Mouse (Mus musculus): Measurements from ENCODE around the gene Crabp2. TPM values are rescaled to one million over a fixed set of nuclear protein-coding genes. Genes with fewer than 3 reads are reported as not detected.
"Not testable (repeated sequence)": the region's sequence is repeated elsewhere in the genome, so short reads cannot be mapped to it uniquely, and the experiment has no call there.

Gene Crabp2
- total RNA-seq (2021): 1 to 10 TPM; 2.0 to 2.2 TPM
- long read RNA-seq, experiment 1, partial matches to known transcripts: 0 of 1 reads
- long read RNA-seq, experiment 1, other reads (novel, unspliced or antisense): 0 of 1 reads
- long read RNA-seq, experiment 2, partial matches to known transcripts: 0 of 2 reads
- long read RNA-seq, experiment 2, other reads (novel, unspliced or antisense): 0 of 2 reads

- no peak for DNase-seq (ENCODE audit: low spot score in 2 of 2)
These were observed at the start of gene Crabp2 for GRCm38 (mm10) chr3:87948378-87949265. Gene Crabp2 (plus strand): TSS chr3:87948666.

DNA sequence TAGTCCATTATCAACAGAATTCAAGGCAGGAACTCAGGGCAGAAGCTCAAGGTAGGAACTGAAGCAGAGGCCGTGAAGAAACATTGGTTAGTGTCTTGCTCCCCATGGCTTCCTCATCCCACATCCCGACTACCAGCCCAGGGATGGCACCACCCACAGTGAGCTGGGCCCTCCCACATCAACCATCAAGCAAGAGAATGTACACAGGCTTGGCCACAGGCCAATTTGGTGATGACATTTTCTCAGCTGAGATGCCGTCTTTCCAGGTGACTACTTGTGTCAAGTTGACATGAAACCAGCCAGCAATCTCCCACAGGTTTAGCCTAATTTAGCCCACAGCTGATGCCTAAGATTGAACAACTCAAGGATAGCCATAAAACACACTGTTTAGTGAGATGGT is 49.2 kb upstream of the Crabp2 start:
- no peak for DNase-seq (ENCODE audit: low spot score in 2 of 2)

DNA sequence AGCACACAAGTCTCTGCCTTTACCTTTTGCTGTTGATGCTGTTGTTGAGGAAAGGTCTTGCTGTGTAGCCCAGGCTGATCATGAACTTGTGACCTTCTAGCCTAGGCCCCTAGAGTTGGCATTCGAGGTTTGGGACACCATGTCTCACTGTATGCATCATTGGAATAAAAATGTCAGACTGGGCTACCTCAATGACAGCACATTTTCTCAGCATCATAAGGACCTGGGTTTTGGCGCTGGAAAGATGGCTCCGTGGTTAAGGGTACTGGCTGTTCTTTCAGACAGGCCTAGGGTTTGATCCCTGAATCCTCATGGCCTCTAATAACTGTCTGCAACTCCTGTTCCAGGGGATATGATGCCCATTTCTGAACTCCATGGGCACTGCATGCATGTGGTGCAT is 48.7 kb upstream of the Crabp2 start:
- no peak for DNase-seq (ENCODE audit: low spot score in 2 of 2)

GRCm38 (mm10) chr3:87901036-87901624 is 47.3 kb upstream of the Crabp2 start:
- no peak for DNase-seq (ENCODE audit: low spot score in 2 of 2)

- not testable (repeated sequence) for DNase-seq (ENCODE audit: low spot score in 2 of 2)
These were observed 46.5 kb upstream of the Crabp2 start for GRCm38 (mm10) chr3:87901959-87902358.

DNA sequence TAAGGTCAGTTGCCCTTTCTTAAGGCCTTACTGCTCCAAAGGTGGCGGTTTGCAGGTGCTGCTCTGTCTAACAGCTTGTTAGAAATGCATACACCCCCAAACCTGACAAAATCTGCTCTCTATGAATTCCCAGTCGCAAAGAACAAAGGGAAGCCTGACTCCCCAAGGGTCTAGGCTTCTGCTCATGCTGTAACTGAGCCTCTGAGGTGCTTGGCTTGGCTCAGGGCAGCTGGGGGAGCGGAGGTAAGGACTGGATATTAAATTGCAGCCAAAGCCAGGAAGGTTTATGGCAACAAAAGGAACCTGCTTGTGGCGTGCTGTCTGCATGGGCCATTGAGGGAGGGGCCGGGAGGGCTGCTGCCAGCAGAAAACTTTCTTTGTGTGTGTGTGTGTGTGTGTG is 44.6 kb upstream of the Crabp2 start:
- DNase-seq (ENCODE audit: low spot score in 2 of 2): no peak

GRCm38 (mm10) chr3:87905880-87906485 is 42.5 kb upstream of the Crabp2 start, which contains the start of gene Hdgf:
Gene Hdgf (plus strand): TSS chr3:87906321.
- peak; percentile 92 to 95 for DNase-seq (ENCODE audit: low spot score in 2 of 2)

DNA sequence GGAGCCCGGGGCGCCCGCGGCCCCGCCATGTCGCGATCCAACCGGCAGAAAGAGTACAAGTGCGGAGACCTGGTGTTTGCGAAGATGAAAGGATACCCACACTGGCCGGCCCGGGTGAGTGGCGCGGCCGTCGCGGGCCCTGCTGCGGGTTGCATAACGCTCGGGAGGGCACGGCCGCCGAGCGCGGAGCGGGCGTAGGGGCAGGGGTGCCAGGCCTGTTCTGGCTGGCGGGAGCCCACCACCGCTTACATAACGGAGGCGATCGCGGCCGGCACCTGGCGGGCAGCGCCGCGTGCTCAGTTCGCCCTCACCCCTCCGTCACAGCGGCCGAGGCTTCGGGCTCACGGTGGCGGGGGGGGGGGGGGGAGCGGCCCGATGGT is 41.9 kb upstream of the Crabp2 start:
- peak in 1 of 2 experiments; percentile 56 for DNase-seq (ENCODE audit: low spot score in 2 of 2)

DNA sequence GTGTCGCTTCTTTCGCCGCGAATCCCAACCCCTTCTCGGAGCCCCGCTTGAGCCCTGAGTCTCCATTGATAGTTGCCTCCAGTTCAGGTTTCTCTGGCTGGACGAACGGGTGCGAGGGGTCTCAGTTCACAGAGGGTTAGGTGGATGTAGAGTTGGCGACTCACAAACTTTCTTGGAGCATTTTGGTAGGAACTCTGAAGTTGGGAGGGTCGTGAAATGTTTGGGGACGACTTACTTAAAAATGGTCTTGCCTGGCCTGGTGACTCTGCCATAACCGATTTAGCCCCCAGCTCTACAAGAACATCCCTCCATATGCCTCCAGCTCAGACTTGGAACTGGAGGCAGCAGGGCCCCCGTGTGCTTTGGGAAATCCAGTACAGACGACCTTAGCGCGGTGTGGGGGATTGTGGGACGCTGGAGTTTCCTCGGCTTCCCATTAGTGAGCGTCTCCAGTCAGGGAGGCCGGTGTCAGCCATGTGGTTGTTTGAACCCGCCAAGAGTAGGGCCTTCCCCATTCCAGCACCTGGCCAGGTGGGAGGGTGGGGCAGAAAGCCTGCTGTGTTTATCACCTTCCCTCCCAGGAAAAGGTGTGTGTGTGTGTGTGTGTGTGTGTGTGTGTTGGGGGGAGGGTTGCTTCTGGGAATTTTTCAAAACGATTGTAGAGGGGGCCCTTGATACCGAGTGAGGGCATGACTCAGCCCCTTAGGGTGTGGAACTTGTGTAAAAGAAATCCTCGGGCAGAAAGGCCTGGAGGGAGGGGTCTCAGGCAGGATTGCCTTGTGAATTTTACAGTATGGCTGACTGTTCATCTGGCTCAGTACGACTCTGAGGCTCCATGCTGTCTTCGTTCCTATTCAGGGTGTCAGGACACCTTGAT is 41.2 kb upstream of the Crabp2 start:
- no peak for DNase-seq (ENCODE audit: low spot score in 2 of 2)

DNA sequence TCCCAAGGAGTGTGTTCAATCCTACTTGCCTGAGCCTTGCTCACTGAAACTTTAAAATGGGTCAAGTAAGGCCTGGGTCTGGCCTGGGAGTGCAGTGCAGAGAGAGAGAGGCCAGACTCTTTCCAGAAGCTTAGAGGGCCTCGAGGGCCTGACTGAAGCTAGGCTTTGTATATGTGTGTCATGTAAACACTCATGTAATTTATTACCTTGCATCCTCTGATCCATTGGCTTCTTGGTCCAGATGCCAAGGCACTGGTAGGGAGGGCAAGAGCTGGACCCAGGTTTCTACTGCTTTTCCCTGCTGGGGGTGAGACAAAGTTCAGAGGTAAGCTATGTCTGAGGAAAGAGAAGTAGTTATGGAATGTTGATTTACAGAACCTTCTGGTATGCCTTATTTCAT is 40.6 kb upstream of the Crabp2 start:
- no peak for DNase-seq (ENCODE audit: low spot score in 2 of 2)

DNA sequence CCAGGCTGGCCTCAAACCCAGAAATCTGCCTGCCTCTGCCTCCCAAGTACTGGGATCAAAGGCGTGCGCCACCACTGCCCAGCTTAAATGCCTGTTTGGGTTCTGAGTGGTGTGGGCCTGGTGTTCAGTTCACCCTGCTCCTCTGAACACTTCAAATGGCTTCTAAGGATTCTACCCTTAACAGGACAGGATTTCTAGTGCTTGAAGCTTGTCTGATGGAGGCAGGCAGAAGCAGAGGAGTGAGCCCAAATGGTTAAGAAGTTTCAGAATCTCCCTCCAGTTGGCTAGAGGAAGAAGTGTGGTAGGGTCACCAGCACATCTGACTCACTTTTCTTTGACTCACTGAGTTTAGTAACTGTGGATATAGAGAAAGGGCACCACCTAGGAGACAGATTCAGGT is 39.1 kb upstream of the Crabp2 start:
- no peak for DNase-seq (ENCODE audit: low spot score in 2 of 2)

- DNase-seq (ENCODE audit: low spot score in 2 of 2): no peak
These were observed 38.6 kb upstream of the Crabp2 start for GRCm38 (mm10) chr3:87909874-87910273.

GRCm38 (mm10) chr3:87910573-87911141 is 37.8 kb upstream of the Crabp2 start:
- peak; percentile 47 to 62 for DNase-seq (ENCODE audit: low spot score in 2 of 2)

- no peak for DNase-seq (ENCODE audit: low spot score in 2 of 2)
These were observed 35.0 kb upstream of the Crabp2 start for GRCm38 (mm10) chr3:87913491-87913890.

DNA sequence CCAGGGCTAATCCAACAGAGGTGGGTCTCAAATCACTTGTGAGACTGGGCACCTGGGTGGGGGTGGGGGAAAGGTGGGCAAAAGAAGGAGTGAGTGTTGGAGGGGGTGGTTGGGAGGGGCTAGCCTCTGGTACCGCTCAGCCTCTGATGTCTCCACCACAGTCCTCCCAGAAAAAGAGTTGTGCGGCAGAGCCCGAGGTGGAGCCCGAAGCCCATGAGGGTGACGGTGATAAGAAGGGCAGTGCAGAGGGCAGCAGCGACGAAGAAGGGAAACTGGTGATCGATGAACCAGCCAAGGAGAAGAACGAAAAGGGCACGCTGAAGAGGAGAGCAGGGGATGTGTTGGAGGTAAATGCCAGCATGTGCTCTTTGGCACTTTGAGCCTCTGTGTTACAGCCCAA is 34.6 kb upstream of the Crabp2 start:
- no peak for DNase-seq (ENCODE audit: low spot score in 2 of 2)

DNA sequence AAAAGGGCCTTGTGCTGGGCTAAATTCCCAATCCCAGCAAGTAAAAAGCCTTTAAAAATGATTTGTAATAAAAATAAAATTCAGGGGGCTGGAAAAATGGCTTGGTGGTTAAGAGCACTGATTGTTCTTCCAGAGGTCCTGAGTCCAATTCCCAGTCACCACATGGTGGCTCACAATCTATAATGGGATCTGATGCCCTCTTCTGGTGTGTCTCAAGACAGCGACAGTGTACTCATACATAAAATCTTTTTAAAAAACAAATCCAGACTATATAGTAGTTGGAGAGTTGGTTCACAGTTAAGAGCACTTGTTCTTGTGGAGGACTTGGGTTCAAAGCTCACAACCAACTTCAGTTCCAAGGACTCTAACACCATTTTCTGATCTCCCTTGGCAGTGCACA is 31.5 kb upstream of the Crabp2 start:
- DNase-seq (ENCODE audit: low spot score in 2 of 2): no peak

GRCm38 (mm10) chr3:87918551-87918950 is 29.9 kb upstream of the Crabp2 start:
- no peak for DNase-seq (ENCODE audit: low spot score in 2 of 2)

- DNase-seq (ENCODE audit: low spot score in 2 of 2): peak; percentile 80 to 96
These were observed 28.9 kb upstream of the Crabp2 start, which contains the start of gene Mrpl24 for GRCm38 (mm10) chr3:87919336-87920108. Gene Mrpl24 (plus strand): TSS chr3:87919506.

DNA sequence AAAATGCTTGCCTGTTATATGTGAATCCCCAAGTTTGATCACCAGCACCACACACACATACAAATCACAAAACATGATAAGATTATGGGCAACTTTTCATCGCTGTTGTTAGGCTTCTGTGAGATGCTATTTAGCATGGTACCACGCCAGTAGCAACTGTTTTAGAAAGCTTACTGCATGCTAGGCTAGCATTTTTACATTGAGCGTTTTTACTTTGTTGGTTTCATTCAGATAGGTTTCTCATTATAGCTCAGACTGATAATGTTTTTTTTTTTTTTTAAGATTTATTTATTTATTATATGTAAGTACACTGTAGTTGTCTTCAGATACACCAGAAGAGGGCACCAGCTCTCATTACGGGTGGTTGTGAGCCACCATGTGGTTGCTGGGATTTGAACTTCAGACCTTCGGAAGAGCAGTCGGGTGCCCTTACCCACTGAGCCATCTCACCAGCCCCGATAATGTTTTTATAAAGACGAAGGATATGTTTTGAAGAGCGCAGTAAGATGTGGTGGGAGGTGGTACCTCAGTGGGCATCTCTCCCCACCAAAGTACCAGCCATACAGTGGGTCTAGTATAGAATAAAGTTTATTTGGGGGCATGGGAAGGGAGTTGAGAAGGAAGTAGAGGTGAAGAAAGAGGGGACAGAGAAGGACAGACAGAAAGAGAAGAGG is 28.1 kb upstream of the Crabp2 start:
- no peak for DNase-seq (ENCODE audit: low spot score in 2 of 2)

Data from layer of hippocampus, postnatal 14 days (tissue).